Mouse (Mus musculus) lung, postnatal 0 days (tissue): ENCODE results near the gene Ubl3. TPM values are rescaled to one million over a fixed set of nuclear protein-coding genes. Genes with fewer than 3 reads are reported as not detected.

ENCODE experiments used
- ATAC-seq: fragments of 200-750 bp; cut with Nextera tagmentation; 2 replicates; pipeline ENCODE4 v1.8.0; 2017; ENCODE audit warnings: moderate library complexity
- DNase-seq: peaks from one replicate; pipeline ENCODE4 v3.0.0-alpha.2; 2016; ENCODE audit warnings: low spot score
- H3K27ac ChIP-seq: fragments of 300-500 bp; sonication (generic); 2 replicates; pipeline ENCODE4 v1.5.1; 2014; ENCODE audit warnings: antibody characterized with exemption, mild to moderate bottlenecking, low read length, mixed read lengths
- H3K27me3 ChIP-seq: fragments of 300-500 bp; sonication (generic); replicated peaks from 2 replicates; pipeline ENCODE4 v1.6.1; 2014; ENCODE audit warnings: low read length, mixed read lengths; ENCODE audit not compliant: insufficient read depth
- H3K36me3 ChIP-seq: fragments of 300-500 bp; sonication (generic); 2 replicates; pipeline ENCODE4 v1.6.1; 2014; ENCODE audit warnings: low read length, mixed read lengths; ENCODE audit not compliant: insufficient read depth
- H3K4me1 ChIP-seq: fragments of 300-500 bp; sonication (generic); 2 replicates; pipeline ENCODE4 v1.6.1; 2014; ENCODE audit warnings: antibody characterized with exemption, low read depth, low read length, mixed read lengths; ENCODE audit not compliant: insufficient read depth
- H3K4me2 ChIP-seq: fragments of 300-500 bp; sonication (generic); replicated peaks from 2 replicates; pipeline ENCODE4 v1.6.1; 2014; ENCODE audit warnings: low read depth, mild to moderate bottlenecking, low read length, moderate library complexity, mixed read lengths
- H3K4me3 ChIP-seq: fragments of 300-500 bp; sonication (generic); 2 replicates; pipeline ENCODE4 v1.5.1; 2014; ENCODE audit warnings: low read depth, low read length
- H3K9ac ChIP-seq: fragments of 300-500 bp; sonication (generic); replicated peaks from 2 replicates; pipeline ENCODE4 v1.6.1; 2014; ENCODE audit warnings: low read depth, mild to moderate bottlenecking
- H3K9me3 ChIP-seq: fragments of 300-500 bp; sonication (generic); 2 replicates; pipeline ENCODE4 v1.6.1; 2016; ENCODE audit warnings: low read length, mixed read lengths
- CTCF ChIP-seq: IDR thresholded peaks from 2 replicates; pipeline ENCODE4 v1.5.1; 2016; ENCODE audit warnings: antibody characterized with exemption, mild to moderate bottlenecking
- EP300 ChIP-seq: IDR thresholded peaks from 2 replicates; pipeline ENCODE4 v1.6.1; 2016; ENCODE audit warnings: antibody characterized with exemption, mild to moderate bottlenecking, control low read depth
- WGBS: fragments of 180-500 bp; shearing (Covaris S2); extraction: QIAGEN DNeasy Blood & Tissue Kit; methylation state at CpG from one replicate; pipeline ENCODE4 v1.1.7; 2014; 5-methylcytosine and 5-hydroxymethylcytosine counted together
- polyA plus RNA-seq: library from polyadenylated mRNA; unstranded; fragments of >200 nt; fragmentation: Nextera tagmentation; extraction: Ambion mirVana; gene quantifications from 2 replicates; pipeline ENCODE4 v1.2.1, GENCODE M21; 2015

The Ubl3 gene
- polyA plus RNA-seq, 1 experiment from 2014 or later, result 161 TPM

DNA sequence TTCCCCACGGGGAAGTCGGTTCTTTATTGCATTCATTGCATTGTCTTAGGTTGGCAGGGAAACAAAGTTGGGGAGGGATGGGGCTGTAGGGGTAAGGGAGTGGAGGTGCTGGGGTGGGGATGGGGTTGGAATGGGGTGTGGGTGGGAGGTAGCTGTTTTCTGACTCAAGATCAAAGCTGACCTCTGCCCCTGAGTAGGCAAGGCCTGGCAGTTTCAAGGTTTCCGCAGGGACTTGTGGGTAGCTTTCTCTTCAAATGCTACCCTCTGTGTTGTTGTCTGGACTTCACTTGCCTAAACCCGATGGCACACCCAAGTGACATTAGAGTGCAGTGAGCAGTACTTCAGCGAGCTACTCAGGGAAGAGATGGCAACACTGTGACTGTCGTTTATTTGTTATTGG is 13.0 kb upstream of the Ubl3 start:
- ATAC-seq (no peak), DNase-seq (no peak)
- H3K4me2 ChIP-seq, result no peak overlapping the region
- no peaks in the 10 kb centered on the region for H3K4me1 ChIP-seq
- WGBS, result 50% methylated on average over 6 of the region's 6 CpGs
- H3K36me3 ChIP-seq, result no peaks in the 10 kb centered on the region
- no peaks in the 10 kb centered on the region for H3K9me3 ChIP-seq
- no peak overlapping the region for H3K9ac ChIP-seq
- TF ChIP-seq CTCF (no peak), EP300 (no peak)
- no peaks in the 10 kb centered on the region for H3K27me3 ChIP-seq
- no peak overlapping the region for H3K4me3 ChIP-seq
- H3K27ac ChIP-seq, result no peak overlapping the region

DNA sequence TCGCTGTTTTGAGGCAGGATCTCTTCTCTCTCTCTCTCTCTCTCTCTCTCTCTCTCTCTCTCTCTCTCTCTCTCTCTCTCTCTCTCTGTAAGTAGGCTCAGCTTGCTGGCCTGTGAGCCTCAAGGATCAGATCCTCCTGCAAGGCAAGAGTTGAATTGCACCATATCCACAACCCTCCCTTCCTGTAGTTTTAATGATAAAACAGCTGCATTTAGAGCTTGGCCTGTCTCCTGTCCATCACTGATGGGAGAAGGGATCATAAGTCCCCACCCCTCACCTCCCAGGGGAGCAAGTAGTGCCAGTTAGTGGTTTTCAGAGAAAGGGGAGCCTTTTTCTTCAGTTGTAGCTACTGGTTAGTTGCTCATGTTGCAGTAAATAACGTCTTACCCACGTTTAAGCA is 11.5 kb upstream of the Ubl3 start:
- Histone ChIP-seq H3K4me2 (no peak overlapping the region), H3K4me3 (no peak overlapping the region), H3K9ac (no peak overlapping the region), H3K9me3 (no peaks in the 10 kb centered on the region), H3K4me1 (no peaks in the 10 kb centered on the region), H3K27ac (no peak overlapping the region), H3K27me3 (no peaks in the 10 kb centered on the region), H3K36me3 (no peaks in the 10 kb centered on the region)
- TF ChIP-seq CTCF (no peak), EP300 (no peak)
- ATAC-seq, result no peak
- 87% methylated on average over 3 of the region's 3 CpGs for WGBS
- DNase-seq, result no peak

DNA sequence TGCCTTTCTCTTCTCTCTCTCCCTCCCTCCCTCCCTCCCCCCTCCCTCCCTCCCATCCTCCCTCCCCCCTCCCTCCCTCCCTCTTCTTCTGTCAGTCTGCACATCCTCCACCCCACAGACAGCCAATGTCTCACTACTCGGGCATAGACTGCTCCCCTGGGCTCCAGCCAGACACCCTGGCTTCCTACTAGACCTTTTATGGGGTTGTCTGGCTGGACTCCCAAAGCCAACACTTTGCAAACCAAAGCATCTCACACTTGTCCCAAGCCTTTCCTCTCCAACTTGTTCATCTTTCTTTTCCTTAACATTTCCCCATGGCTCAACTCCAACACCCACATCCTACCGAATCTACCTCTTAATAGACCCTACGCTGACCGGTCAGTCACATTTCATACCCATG is 10.7 kb upstream of the Ubl3 start:
- no peak overlapping the region for H3K27ac ChIP-seq
- no peaks in the 10 kb centered on the region for H3K9me3 ChIP-seq
- H3K4me1 ChIP-seq, result no peaks in the 10 kb centered on the region
- no peak overlapping the region for H3K9ac ChIP-seq
- DNase-seq (no peak), ATAC-seq (no peak)
- no peak overlapping the region for H3K4me2 ChIP-seq
- no peak overlapping the region for H3K4me3 ChIP-seq
- WGBS, result 71% methylated on average over 4 of the region's 4 CpGs
- no peaks in the 10 kb centered on the region for H3K27me3 ChIP-seq
- H3K36me3 ChIP-seq, result no peaks in the 10 kb centered on the region
- no peak for TF ChIP-seq CTCF
- no peak for TF ChIP-seq EP300

DNA sequence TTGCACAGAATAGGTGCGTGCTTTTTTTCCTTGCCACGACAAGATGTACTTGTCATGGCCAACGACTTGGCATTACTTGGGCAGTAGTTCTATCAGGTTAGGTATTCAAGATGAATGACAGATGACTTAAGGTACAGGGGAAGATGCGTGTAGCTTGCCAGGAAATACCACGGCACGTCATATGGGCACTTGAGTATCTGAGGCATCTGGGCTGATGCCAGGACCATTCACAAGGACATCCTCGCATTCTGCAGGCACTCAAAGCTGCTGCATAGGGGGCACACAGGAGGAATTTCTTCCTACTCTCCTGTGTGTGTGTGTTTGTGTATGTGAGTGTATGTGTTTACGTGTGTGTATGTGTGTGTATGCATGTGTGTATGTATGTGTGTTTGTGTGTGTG is 9.6 kb upstream of the Ubl3 start:
- 0 out of 2 replicates have a peak, but pooled peaks have one; percentile 1 for TF ChIP-seq EP300
- TF ChIP-seq CTCF, result no peak
- DNase-seq (peak; percentile 48), ATAC-seq (peak; percentile 70)
- no peaks in the 10 kb centered on the region for H3K36me3 ChIP-seq
- H3K9me3 ChIP-seq, result no peaks in the 10 kb centered on the region
- no peaks in the 10 kb centered on the region for H3K27me3 ChIP-seq
- no peak overlapping the region for H3K27ac ChIP-seq
- no peak overlapping the region for H3K4me2 ChIP-seq
- WGBS, result 55% methylated on average over 8 of the region's 8 CpGs
- no peak overlapping the region for H3K9ac ChIP-seq
- no peak overlapping the region for H3K4me3 ChIP-seq
- H3K4me1 ChIP-seq, result no peaks in the 10 kb centered on the region

DNA sequence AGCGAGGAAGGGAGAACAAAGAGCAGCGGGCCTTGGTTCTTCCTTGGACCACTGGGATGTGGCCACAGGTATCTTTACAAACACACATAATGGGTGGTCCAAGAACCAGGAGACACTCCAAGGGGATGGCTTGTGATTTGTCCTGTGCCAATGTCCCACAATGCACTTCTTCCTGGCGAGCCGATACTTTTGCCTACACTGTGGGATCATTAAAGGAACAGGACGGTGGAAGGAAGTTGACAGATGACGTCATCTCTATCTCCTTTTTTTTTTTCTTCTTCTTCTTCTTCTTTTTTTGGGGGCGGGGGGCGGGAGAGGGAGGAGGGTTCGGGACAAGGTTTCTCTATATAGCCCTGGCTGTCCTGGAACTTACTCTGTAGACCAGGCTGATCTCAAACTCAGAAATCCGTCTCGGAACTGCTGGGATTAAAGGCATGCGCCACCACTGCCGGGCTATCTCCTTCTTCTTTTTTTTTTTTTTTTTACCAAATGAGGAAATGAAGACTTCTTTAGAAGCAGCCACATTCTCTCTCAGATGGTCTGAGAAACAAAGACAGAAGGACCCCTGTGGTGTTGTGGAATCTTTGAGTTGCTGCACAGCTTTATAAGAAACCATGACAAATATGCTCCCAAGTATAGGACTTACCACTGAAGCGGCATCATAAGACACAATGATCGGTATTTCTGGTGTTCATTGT is 6.8 kb upstream of the Ubl3 start:
- no peaks in the 10 kb centered on the region for H3K27me3 ChIP-seq
- no peak overlapping the region for H3K4me2 ChIP-seq
- no peak for ATAC-seq
- no peak overlapping the region for H3K4me3 ChIP-seq
- no peaks in the 10 kb centered on the region for H3K9me3 ChIP-seq
- TF ChIP-seq EP300, result no peak
- no peak for TF ChIP-seq CTCF
- 79% methylated on average over 15 of the region's 15 CpGs for WGBS
- H3K27ac ChIP-seq, result no peak overlapping the region
- H3K4me1 ChIP-seq, result no peaks in the 10 kb centered on the region
- peak; percentile 49 for DNase-seq
- H3K9ac ChIP-seq, result no peak overlapping the region
- no peaks in the 10 kb centered on the region for H3K36me3 ChIP-seq

DNA sequence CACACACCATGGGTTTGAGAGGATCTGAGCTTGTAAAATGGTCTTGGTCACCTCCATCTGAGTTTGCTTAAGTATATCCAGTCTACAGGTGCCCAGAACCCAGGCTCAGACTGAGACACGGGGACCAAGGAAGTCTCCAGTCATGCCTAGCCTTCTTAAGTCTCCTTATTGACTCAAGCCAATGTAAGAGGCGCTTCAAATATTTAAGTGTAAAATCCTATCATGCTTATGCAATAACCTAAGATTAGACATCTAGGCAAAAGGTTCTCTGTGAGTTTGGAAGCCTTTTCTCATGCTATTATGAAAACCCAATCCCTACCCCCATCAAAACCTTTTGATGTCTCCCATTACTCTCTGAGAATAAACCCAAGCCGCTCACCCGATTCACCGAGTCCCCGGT is 5.9 kb upstream of the Ubl3 start:
- peak; percentile 22; the same call in 1 of the 2 replicates for ATAC-seq

More for the DNA sequence above, 5.9 kb upstream of the Ubl3 start:
- Histone ChIP-seq H3K4me2 (no peak overlapping the region), H3K4me3 (no peak overlapping the region), H3K9me3 (no peaks in the 10 kb centered on the region), H3K36me3 (no peaks in the 10 kb centered on the region), H3K27me3 (no peaks in the 10 kb centered on the region), H3K27ac (no peak overlapping the region), H3K9ac (no peak overlapping the region), H3K4me1 (no peaks in the 10 kb centered on the region)
- 78% methylated on average over 6 of the region's 6 CpGs for WGBS
- DNase-seq, result peak; percentile 62
- TF ChIP-seq CTCF (no peak), EP300 (peak; percentile 87)
